Mouse (Mus musculus): ENCODE measurements around the gene Orai2.
"Not testable (repeated sequence)": the region's sequence is repeated elsewhere in the genome, so short reads cannot be mapped to it uniquely, and the experiment has no call there.

Gene Orai2

GRCm38 (mm10) chr5:136173606-136174463 is 3.3 kb upstream of the Orai2 start:
- DNase-seq (ENCODE audit: low spot score in 2 of 2), result peak in 1 of 2 experiments; percentile 44

- DNase-seq (ENCODE audit: low spot score in 2 of 2), result no peak
Observed at GRCm38 (mm10) chr5:136172939-136173338, 2.4 kb upstream of the Orai2 start.

- no peak for DNase-seq (ENCODE audit: low spot score in 2 of 2)
Observed at GRCm38 (mm10) chr5:136171363-136172341, 1.1 kb upstream of the Orai2 start.

GRCm38 (mm10) chr5:136169626-136170511 is 644 bp downstream of the Orai2 start:
- DNase-seq (ENCODE audit: low spot score in 2 of 2), result peak in 1 of 2 experiments; percentile 45

GRCm38 (mm10) chr5:136168071-136168470 is 2.4 kb downstream of the Orai2 start:
- DNase-seq (ENCODE audit: low spot score in 2 of 2), result no peak

GRCm38 (mm10) chr5:136167296-136167695 is 3.2 kb downstream of the Orai2 start:
- no peak for DNase-seq (ENCODE audit: low spot score in 2 of 2)

- DNase-seq (ENCODE audit: low spot score in 2 of 2), result no peak
Observed at GRCm38 (mm10) chr5:136165246-136165645, 5.3 kb downstream of the Orai2 start.

GRCm38 (mm10) chr5:136163807-136164474 is 6.6 kb downstream of the Orai2 start:
- DNase-seq (ENCODE audit: low spot score in 2 of 2), result no peak

- DNase-seq (ENCODE audit: low spot score in 2 of 2), result not testable (repeated sequence)
Observed at GRCm38 (mm10) chr5:136160084-136160483, 10.4 kb downstream of the Orai2 start.

- DNase-seq (ENCODE audit: low spot score in 2 of 2), result no peak
Observed at GRCm38 (mm10) chr5:136155399-136155798, 15.1 kb downstream of the Orai2 start.

- no peak for DNase-seq (ENCODE audit: low spot score in 2 of 2)
Observed at GRCm38 (mm10) chr5:136152365-136152764, 18.1 kb downstream of the Orai2 start.

- DNase-seq (ENCODE audit: low spot score in 2 of 2), result not testable (repeated sequence)
Observed at GRCm38 (mm10) chr5:136149134-136149576, 21.4 kb downstream of the Orai2 start.

- DNase-seq (ENCODE audit: low spot score in 2 of 2), result no peak
Observed at GRCm38 (mm10) chr5:136147704-136148103, 22.8 kb downstream of the Orai2 start.

- DNase-seq (ENCODE audit: low spot score in 2 of 2), result no peak
Observed at GRCm38 (mm10) chr5:136146936-136147335, 23.6 kb downstream of the Orai2 start.

GRCm38 (mm10) chr5:136144606-136145430 is 25.7 kb downstream of the Orai2 start:
- DNase-seq (ENCODE audit: low spot score in 2 of 2), result no peak

- no peak for DNase-seq (ENCODE audit: low spot score in 2 of 2)
Observed at GRCm38 (mm10) chr5:136143161-136143755, 27.3 kb downstream of the Orai2 start.

- DNase-seq (ENCODE audit: low spot score in 2 of 2), result no peak
Observed at GRCm38 (mm10) chr5:136142746-136143145, 27.8 kb downstream of the Orai2 start.

- DNase-seq (ENCODE audit: low spot score in 2 of 2), result peak in 1 of 2 experiments; percentile 25
Observed at GRCm38 (mm10) chr5:136140057-136140482, 30.4 kb downstream of the Orai2 start.

- DNase-seq (ENCODE audit: low spot score in 2 of 2), result no peak
Observed at GRCm38 (mm10) chr5:136139393-136139792, 31.1 kb downstream of the Orai2 start.

All from frontal cortex, postnatal 14 days (tissue).